Mouse (Mus musculus) small intestine, adult 2 months (tissue): Measurements from ENCODE around the gene Nfkbie. TPM values are rescaled to one million over a fixed set of nuclear protein-coding genes. Genes with fewer than 3 reads are reported as not detected.
A peak's percentile ranks its signal among the peaks of the same experiment; 100 is the strongest.

Experiments
- H3K27ac ChIP-seq: fragments of 200-500 bp; 2 replicates; pipeline ENCODE4 v1.5.1; 2012; ENCODE audit warnings: low read depth, low read length, control low read depth, inconsistent platforms; ENCODE audit not compliant: insufficient read depth
- H3K27me3 ChIP-seq: fragments of 200-500 bp; 2 replicates; pipeline ENCODE4 v1.6.1; 2012; ENCODE audit warnings: mild to moderate bottlenecking, moderate library complexity, low read length, inconsistent platforms; ENCODE audit not compliant: control insufficient read depth, insufficient read depth
- H3K36me3 ChIP-seq: fragments of 200-500 bp; 2 replicates; pipeline ENCODE4 v1.6.1; 2012; ENCODE audit warnings: mild to moderate bottlenecking, low read length, control low read depth, inconsistent platforms; ENCODE audit not compliant: control insufficient read depth, insufficient read depth
- H3K4me1 ChIP-seq: fragments of 200-500 bp; 2 replicates; pipeline ENCODE4 v1.6.1; 2012; ENCODE audit warnings: low read length, inconsistent platforms, mixed read lengths; ENCODE audit not compliant: control insufficient read depth, insufficient read depth, insufficient read length
- H3K4me3 ChIP-seq: fragments of 200-500 bp; 2 replicates; pipeline ENCODE4 v1.5.1; 2012; ENCODE audit warnings: low read depth, mild to moderate bottlenecking, control low read depth, inconsistent platforms, low read length, moderate library complexity
- CTCF ChIP-seq: fragments of 200-500 bp; IDR thresholded peaks from 2 replicates; pipeline ENCODE4 v1.5.1; 2012; ENCODE audit warnings: low read depth, mild to moderate bottlenecking, control low read depth, inconsistent platforms, low read length, moderate library complexity, mixed read lengths; ENCODE audit not compliant: insufficient replicate concordance, insufficient read length; ENCODE audit errors: extremely low read depth
- POLR2A ChIP-seq: fragments of 200-500 bp; IDR thresholded peaks from 2 replicates; pipeline ENCODE4 v1.6.1; 2012; ENCODE audit warnings: low read depth, mild to moderate bottlenecking, control low read depth, inconsistent platforms, low read length, moderate library complexity
- WGBS: fragments of 180-500 bp; shearing (Covaris S2); methylation state at CpG from one replicate; pipeline ENCODE4 v1.1.7; 2018; 5-methylcytosine and 5-hydroxymethylcytosine counted together
- polyA plus RNA-seq: library from polyadenylated mRNA; depleted of rRNA; stranded (reverse); fragments of >200 nt; gene quantifications from 2 replicates; pipeline ENCODE4 v1.2.3, GENCODE M21; 2012

The Nfkbie gene
- polyA plus RNA-seq, 1 experiment, result 6.2 TPM

GRCm38 (mm10) chr17:45516488-45516887 is 39.0 kb upstream of the Nfkbie start:
- H3K27ac ChIP-seq, result no peak overlapping the region
- no peak overlapping the region for H3K4me3 ChIP-seq
- H3K4me1 ChIP-seq, result no peaks in the 10 kb centered on the region
- H3K27me3 ChIP-seq, result no peaks in the 10 kb centered on the region
- peaks cover 5% of the 10 kb centered on the region for H3K36me3 ChIP-seq
- TF ChIP-seq CTCF, result peak; percentile 74; the same call in 1 of the 2 replicates
- TF ChIP-seq POLR2A, result no peak
- 59% methylated on average over 8 of the region's 8 CpGs for WGBS

GRCm38 (mm10) chr17:45517135-45517534 is 38.4 kb upstream of the Nfkbie start:
- WGBS, result 96% methylated on average over 21 of the region's 21 CpGs

GRCm38 (mm10) chr17:45517549-45518215 is 37.8 kb upstream of the Nfkbie start:
- WGBS, result 93% methylated on average over 28 of the region's 28 CpGs
- H3K4me1 ChIP-seq, result no peaks in the 10 kb centered on the region
- peaks cover 5% of the 10 kb centered on the region for H3K36me3 ChIP-seq
- no peaks in the 10 kb centered on the region for H3K27me3 ChIP-seq
- no peak overlapping the region for H3K4me3 ChIP-seq
- TF ChIP-seq POLR2A (no peak), CTCF (no peak)
- no peak overlapping the region for H3K27ac ChIP-seq

More at GRCm38 (mm10) chr17:45517135-45517534, 38.4 kb upstream of the Nfkbie start:
- no peaks in the 10 kb centered on the region for H3K4me1 ChIP-seq
- H3K27ac ChIP-seq, result no peak overlapping the region
- peaks cover 5% of the 10 kb centered on the region for H3K36me3 ChIP-seq
- TF ChIP-seq CTCF (no peak), POLR2A (no peak)
- no peaks in the 10 kb centered on the region for H3K27me3 ChIP-seq
- H3K4me3 ChIP-seq, result no peak overlapping the region

GRCm38 (mm10) chr17:45518766-45519475 is 36.6 kb upstream of the Nfkbie start:
- TF ChIP-seq POLR2A (no peak), CTCF (no peak)
- no peak overlapping the region for H3K4me3 ChIP-seq
- 78% methylated on average over 12 of the region's 12 CpGs for whole genome bisulfite sequencing
- H3K27ac ChIP-seq, result no peak overlapping the region
- H3K36me3 ChIP-seq, result peaks cover 5% of the 10 kb centered on the region
- H3K4me1 ChIP-seq, result no peaks in the 10 kb centered on the region
- peaks cover 6% of the 10 kb centered on the region for H3K27me3 ChIP-seq

- Histone ChIP-seq H3K4me3 (no peak overlapping the region), H3K4me1 (no peaks in the 10 kb centered on the region), H3K36me3 (peaks cover 5% of the 10 kb centered on the region), H3K27ac (no peak overlapping the region), H3K27me3 (peaks cover 6% of the 10 kb centered on the region)
- TF ChIP-seq CTCF, result no peak
- TF ChIP-seq POLR2A, result no peak
- 85% methylated on average over 11 of the region's 11 CpGs for WGBS
These were observed 35.4 kb upstream of the Nfkbie start for GRCm38 (mm10) chr17:45520136-45520535.

GRCm38 (mm10) chr17:45523263-45523662 is 32.2 kb upstream of the Nfkbie start, which contains the start of gene Tcte1:
TSS of gene Tcte1 (plus strand) at chr17:45523434.
- Histone ChIP-seq H3K4me3 (no peak within 1 kb of the TSS), H3K4me1 (no peaks in the 10 kb centered on the region), H3K27ac (no peak within 1 kb of the TSS), H3K27me3 (peaks cover 6% of the 10 kb centered on the region), H3K36me3 (no peaks in the 10 kb centered on the region; the same call in 1 of the 2 replicates)
- WGBS, result 4% methylated on average over 21 of the region's 21 CpGs
- no peak for TF ChIP-seq CTCF
- no peak for TF ChIP-seq POLR2A

- no peak overlapping the region for H3K27ac ChIP-seq
- TF ChIP-seq POLR2A (no peak), CTCF (no peak)
- H3K27me3 ChIP-seq, result peaks cover 6% of the 10 kb centered on the region
- H3K4me1 ChIP-seq, result no peaks in the 10 kb centered on the region
- WGBS, result 61% methylated on average over 4 of the region's 4 CpGs
- H3K36me3 ChIP-seq, result no peaks in the 10 kb centered on the region
- H3K4me3 ChIP-seq, result no peak overlapping the region
These were observed 30.5 kb upstream of the Nfkbie start for GRCm38 (mm10) chr17:45524961-45525360.
